Mouse (Mus musculus): ENCODE measurements around the gene Apoa2.

Apoa2 gene

DNA sequence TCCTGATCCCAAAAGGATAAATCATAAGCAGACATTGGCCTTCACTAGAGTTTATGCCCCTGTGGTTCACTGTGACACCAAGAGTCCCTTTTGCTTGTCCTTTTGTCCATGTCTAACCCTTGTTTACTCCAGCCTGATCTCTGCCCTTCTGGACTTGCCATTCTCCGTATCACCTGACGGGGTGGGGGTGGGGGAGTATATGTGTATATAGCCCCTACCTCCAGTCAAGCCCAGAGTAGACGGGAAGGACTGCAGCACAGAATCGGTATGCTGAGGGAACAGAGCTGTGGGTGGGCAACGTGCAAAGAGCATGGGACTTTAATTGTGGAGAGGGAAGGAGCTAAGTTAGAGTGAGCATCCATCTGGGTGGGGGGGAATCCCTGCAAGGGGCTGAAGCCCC, at the start of gene Apoa2:
Gene Apoa2, plus strand, starts transcription at position 198 of the 400 bp plus-strand sequence.
- DNase-seq, result no peak

DNA sequence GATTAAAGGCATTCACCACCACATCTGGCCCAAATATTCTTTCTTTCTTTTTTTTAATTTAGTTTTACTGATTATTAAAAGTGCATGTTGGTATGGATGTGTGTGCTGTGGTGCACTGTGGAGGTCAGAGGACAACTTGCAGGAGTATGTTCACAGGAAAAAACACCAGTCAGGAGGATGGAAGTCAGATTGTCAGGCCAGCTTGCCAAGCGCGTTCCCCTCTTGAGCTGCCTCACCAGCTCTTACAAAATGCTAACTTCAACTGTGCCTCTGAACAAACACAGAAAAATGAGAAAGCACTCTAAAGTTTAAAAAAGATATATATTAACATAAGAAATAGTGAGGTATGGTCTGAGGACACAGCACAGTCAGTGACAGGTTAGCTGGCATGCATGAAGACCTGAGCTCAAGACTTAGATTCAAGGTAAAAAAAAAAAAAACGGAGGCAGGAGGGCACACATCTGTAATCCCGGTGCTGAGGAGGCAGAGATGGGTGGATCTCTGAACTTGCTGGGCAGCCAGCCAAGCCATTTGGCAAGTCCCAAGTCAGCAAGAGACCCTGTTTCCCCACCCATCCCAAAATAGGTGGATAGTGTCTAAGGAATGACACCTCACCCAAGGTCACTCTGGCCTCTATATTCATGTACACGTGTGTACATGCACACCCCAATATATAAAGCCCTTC, 45.2 kb upstream of the Apoa2 start:
- DNase-seq, result no peak

DNA sequence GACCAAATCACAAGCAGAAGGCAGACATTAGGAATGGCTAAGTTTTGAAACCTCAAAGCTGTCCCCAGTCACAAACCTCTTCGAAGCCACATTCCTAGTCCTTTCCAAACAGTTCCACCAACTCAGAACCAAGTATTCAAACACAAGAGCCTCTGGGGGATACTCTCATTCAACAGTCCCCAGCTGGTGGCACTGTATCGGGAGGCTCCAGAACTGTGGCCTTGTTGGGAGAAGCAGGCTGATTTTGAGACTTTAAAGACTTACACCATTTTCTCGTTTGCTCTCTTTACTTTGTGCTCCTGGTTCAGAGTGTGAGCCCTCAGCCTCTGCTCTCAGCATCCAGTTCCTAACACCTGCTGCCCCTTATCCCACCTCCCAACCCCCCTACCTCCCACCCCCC, 41.8 kb upstream of the Apoa2 start:
- DNase-seq, result no peak

DNA sequence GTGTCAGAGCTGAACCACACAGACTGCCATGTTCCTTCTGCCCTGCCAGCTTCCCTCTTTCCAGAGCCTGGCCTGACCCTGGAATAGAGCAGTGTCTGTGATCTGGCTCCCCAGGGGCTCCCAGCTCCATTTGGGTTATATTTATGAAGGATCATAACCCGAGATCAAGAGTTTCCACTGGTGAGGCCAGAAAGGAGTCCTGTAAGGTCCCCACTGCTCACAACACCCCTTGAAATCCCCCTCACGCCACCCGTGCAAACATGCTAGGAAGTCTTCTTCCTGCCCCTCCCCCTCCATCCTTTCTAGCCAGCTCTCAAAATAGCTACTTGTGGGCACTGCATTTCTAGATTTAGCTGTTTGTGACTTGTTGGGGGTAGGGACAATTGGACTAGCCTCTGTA, 41.2 kb upstream of the Apoa2 start:
- DNase-seq, result no peak

DNA sequence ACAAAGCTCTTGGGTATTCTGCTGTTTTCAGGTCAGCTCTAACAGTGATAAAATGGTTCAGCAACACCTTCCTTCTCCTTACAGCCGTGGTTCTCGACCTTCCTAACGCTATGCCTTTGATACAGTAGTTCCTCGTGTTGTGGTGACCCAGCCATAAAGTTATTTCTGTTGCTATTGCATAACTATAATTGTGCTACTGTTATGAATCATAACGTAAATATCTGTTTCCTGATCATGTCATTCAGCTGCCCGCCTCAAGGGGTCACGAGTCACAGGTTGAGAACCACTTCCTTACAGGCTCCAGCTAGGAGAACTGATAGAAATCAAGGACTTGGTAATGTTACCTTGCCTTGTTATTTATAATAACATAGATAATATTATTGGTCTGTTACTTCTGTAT, 40.5 kb upstream of the Apoa2 start:
- DNase-seq, result peak in 1 of 2 experiments; percentile 17

DNA sequence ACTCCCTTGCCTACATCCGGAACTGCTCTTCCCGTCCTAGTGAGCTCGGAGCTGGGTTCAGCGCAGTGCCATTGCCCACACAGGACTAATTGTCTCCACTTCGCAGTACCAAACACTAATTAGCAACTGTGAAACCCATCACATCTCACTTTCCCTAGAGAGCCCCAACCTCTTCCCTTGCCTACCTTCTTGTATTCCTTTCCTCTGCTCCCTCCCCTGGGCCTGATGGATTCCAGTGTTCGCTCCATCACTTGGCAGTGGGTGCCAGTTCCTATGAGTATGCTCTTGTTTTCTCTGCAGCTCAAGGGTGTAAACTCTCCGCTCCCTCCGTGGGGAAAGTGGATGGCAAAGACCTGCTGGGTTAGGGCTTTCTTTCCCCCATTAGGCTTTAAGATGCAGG, 39.2 kb upstream of the Apoa2 start:
- DNase-seq, result no peak

DNA sequence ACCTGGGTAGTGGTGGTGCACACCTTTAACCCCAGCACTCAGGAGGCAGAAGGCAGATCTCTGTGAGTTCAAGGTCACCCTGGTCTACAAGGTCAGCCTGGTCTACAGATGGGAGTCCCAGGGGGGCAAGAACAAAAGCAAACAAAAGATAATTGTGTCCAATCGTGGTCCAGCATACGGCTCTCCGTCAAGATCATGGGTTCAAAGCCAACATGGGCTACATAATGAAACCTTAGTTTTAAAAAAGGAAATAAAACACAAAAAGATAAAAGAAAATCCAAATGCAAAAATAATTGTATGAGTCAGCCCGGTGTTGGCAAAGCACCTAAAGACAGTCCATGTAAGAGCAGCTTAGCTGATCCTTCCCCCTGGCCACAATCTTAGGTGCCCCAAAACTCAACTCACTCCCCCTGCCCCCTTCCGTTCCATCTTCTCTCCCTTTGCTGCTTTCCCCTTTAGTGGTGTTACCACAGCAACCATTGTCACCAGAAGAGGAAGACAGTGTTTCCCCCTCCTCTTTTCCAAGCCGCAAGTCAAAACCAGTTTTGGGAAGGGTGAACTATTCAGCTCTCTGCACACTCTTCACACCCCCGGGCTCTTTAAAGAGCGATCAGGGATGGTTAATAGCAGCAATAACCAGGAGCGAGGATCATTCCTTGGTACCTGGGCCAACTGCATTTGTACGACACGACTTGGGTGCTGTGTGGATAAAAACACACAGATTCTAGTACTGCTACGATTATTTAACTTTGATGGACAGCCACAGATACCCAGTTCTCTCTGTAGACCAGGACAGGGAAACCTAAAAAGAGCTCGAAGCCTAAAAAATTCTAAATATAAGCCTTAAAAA, 36.8 kb upstream of the Apoa2 start:
- DNase-seq, result no peak

DNA sequence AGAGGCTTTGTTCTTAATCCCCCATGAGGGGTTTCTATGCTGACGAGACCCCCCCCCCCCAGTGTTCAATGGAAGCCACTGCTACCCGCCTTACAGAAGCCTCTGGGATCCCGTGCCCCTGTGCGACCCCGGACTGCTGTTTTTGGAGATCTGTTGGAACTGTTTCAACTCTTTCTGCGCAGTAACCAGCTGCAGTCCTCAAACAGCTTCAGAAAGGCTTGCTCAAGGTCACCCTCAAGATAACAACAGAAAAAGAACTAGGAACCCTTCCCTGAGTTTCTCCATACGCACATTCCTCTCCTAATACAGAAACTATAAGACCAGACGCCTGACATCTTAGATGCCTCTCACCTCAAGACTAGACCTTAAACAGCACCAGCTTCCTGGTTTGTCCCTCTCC, 35.8 kb upstream of the Apoa2 start:
- DNase-seq, result no peak

DNA sequence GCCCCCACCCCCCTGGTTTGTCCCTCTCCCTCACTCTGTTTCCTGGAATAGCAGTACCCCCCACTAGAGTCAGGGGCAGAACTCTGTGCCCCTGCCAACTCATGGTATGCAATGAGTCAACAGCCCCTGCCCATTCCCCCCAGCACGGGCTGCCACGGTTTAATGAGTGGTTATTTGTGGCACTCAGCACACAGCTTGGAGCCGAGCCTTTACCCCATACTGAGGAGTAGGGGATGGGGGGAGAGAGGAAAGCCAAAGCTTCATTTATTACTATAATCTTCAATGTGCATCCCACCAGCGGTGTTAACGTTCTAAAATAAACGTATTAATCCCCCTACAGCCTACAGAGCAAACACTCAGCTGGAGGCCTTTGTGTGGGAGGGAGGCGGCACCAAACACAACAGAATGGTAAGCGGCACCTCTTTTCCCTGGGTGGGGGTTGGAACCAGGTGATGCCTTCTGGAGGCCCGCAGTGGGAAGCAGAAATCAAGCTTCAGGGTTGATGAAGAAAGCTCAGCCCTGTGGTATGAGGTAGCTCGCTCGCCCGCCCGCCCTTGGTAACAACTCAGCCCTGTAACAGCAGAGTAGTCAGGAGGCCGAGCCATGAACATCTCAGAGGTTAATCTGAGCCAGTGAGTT, 35.3 kb upstream of the Apoa2 start:
- DNase-seq, result no peak

DNA sequence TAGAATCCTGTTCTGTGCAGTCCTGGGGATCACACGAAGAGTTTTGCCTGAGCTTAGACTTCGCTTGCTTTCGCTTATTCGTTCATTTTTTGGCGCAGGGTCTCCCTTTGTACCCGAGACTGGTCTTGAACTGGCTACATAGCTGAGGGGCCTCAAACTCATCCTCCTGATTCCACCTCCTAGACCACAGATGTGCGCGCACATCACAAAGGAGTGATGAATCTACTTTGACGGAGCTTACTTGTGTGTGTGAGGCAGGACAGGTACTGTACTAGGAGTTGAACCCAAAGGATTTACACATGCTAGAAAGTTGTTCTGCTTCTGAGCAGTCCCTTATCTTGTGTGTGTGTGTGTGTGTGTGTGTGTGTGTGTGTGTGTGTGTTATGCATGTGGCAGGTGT, 34.0 kb upstream of the Apoa2 start:
- no peak for DNase-seq

DNA sequence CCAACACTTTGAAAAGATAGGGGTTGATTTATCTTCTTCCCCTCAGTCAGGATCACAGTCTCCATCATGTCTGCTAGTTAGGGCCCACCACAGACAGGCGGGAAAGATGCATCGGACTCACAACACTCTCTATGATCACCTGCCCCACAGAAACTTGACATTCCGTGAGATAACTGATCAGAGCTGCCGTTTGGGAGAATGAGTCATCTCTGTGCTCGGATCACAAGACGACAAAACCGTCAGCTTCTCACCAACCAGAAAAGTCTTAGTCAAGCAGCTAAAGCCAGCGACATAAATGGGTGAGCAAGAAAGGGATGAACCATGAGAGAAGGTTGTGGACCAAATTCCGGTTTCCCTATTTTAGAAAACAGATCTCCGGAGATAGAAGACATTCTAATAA, 32.6 kb upstream of the Apoa2 start:
- DNase-seq, result no peak

DNA sequence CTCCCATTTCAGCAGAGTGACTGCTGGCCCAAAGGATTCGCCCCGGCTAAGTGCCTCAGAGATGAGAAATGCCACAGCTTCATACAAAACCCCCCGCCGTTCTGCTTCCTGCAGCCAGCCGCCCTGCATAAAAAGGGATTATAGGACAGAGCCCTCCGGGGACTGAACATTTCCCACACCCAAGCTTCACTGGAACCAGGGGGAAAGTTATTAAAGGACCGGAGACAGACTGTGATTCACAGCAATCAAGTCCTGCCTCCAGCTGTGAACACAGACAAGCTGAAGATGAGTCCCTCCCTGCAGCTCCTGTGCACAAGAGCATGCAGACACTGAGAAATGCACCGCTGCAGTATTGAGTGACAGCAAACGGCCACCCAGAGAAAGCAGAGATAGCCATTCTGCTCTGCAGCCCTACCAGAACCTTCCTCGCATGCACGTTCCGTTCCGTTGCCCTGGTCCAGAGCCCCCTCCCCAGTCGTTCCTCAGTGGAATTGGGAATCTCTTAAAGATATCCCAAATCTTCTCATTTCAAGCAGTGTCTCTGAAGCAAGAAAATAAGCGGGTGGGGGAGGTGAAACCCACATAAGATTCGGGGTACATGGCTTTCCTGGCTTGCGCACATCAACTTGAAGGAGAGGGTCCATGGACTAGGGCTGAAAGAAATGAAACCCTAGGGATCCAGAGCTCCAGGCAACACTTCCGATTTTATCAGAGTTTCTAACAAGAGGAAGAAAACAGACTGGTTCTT, 31.6 kb upstream of the Apoa2 start:
- DNase-seq, result no peak

DNA sequence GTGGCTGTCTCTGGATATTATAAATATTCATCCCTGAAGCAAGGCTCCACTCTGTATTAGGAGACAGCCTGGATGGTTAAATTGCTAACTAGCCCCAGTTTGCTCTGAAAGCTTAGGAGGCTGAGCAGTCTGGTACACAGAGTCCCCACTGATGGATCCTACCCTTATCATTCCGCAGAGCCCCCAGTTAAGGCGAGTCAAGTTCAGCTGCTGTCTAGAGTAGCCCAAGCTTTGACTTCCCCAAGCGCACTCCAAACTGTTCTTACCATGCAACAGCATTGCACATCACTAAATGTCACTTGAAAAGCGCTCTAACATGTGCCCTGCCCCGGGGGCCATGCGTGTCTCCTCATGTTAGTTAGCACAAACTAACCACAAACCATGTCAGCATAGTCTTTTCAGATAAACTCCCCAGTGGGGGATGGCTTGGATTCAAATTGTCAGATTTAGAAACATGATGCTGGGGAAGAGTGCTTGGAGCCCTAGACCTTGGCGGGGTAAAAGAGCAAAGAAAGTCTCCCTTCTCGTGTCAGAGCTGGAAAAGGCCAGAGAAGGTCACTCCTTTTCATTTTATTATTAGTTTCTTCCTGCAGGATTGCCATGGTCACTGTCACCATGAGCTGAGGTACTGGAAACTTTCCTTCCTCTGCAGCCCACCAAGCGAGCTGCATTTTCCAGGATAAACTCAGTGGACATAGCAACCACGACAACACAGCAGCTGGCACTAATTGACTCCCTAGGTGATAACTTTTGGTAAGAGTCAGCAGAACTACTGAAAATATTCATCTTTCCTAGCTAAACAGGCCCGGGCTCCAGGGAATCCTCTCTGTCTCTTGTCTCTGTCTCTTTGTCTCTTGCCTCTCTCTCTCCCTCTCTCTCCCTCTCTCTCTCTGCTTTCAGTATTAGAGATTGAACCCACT, 30.7 kb upstream of the Apoa2 start:
- no peak for DNase-seq

DNA sequence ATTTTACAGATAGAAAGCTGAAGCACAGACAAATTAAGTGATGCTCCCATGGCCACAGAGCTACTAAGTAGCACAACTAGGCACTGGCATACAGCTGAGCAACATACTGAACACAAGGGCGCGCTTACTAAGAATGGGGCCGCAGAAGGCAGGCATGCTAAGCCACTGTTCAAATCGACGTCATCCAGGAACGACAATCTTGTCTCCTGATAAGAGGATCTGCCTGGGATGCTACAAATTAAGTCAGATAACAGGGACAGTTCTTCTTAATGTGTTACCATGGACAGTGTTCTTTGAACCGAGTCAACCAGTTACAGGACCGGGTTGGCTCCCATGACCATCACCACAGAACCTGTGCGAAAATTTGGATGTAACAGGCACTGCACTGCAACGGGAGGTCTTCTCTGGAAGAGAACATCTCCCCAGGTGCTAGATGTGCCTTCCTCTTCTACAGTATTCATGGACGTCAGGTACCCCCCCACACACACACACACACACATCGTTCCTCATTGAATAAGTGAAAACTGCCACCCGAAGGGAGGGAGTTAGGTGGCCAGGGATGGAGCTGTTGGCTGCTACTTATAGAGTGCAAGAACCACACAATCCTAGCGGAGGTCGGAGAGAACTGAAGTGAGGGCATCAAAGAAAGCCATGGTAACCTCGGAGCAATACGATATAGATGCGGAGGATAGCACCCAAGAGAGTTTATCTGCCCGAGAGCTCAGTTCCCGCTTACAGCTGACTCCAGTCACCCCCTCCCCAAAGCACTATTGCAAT, 29.6 kb upstream of the Apoa2 start:
- no peak for DNase-seq

DNA sequence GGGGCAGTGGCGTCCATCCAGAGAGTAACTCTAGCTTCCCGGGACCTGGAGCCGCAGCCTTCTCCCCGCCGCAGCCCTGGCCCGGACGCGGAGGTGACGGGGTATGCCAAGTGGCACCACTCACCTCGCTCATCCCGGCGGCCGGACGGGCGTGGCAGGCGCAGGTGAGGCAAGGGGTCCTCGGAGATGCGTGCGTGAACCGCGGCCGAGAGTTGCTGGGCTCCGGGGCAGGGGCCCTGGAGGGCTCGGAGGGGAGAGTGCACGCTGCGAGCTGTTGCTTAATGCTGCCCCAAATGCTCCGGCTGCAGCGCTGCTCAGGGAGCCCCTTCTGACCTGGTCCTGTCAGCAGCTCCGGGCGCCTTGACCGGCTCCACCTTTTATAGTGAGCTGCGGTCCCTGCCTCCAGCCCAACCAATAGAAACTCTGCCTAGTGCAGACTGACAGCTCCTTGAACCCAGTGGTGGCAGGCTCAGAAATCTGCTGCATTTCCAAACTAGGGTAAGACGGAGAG, 28.9 kb upstream of the Apoa2 start, which contains the start of gene Pcp4l1:
Gene Pcp4l1, minus strand, starts transcription at position 382 of the 511 bp plus-strand sequence.
- DNase-seq, result no peak

DNA sequence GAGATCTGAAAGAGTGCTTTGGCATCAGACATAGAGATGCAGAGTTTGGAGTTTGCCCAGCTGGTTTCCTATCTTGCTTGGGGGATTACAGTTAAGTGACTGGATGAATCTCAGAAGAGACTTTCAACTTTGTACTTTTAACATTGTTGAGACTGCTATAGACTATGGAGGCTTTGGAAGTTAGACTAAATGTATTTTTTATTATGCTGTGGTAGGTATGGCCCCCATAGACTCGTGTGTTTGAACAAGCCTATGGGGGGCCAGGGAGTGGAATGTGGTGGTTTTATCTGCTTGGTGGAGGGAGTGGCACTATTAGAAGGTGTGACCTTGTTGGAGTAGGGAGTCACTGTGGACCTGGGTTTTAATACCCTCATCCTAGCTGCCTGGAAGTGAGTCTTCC, 25.3 kb upstream of the Apoa2 start:
- no peak for DNase-seq

DNA sequence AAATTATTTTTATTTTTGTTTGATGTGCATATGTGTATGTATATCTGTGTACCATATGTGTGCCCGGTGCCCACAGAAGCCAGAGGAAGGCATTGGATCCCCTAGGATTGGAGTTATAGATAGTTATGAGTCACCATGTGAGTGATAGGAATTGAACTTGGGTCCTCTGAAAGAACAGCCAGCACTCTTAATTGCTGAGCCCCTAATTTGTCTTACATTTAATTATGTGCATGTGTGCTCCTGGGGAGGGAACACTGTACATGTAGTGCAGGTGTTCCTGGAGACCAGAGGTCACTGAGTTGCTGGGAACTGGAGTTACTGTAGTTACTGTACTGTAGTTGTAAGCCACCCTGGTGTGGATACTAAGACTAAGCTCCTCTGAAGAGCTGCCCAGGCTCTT, 24.1 kb upstream of the Apoa2 start:
- DNase-seq, result no peak

DNA sequence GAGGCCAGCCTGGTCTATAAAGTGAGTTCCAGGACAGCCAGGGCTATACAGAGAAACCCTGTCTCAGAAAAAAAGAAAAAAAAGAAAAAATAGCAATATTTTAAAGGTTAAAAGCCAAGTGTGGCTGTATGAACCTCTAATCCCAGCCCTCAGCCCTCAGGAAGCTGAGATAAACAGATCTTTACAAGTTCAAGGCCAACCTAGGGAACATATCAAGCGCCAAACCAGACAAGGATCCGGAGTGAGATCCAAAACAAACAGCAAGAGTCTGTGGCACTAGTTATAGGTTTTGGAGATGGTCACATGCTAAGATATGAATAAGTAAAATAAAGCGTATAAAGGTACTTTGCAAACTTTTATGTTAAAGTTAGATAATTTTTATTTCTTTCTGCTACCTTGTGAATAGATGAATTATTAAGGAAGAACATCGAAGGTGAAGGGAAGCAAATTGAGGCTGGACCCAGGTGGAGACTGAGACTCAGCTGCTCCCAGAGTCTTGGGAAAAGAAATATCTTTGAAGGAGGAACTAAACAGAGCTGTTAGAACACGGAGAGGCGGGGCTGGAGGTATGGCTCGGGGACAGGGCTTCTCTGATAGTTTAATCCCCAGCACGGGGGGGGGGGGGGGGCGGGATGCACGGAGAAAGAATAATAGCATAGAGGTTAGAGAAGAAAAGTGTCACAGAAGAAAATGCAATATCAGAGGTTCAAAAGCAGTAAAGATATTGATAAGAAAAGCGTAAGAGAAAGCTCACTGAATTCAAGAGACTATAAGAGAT, 21.2 kb upstream of the Apoa2 start:
- no peak for DNase-seq

DNA sequence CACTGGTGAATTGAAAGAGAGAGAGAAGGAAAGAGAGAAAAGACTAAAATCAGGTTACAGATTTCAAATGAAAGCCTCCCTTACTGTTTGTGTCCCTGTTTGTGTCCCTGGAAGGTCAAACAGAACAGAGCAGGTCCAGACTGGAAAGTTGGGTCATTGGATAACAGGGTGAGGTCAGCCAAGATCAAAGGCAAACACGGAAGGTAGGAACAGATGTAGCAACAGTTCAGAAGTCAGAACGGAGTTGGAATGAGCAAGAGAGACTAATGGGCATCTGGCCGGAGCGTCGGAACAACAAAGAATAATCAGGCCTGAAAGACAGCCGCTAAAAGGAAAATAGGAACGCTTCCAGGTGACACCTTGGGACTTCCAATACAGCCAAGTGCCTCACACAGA, 20.6 kb upstream of the Apoa2 start:
- no peak for DNase-seq

Data from thymus, postnatal 36 days (tissue).